Mouse (Mus musculus): ENCODE data around the gene Arl5b. TPM values are rescaled to one million over a fixed set of nuclear protein-coding genes. Genes with fewer than 3 reads are reported as not detected.

Arl5b gene
- total and polyA plus RNA-seq, 2 experiments from 2014 or later, result 17.7 to 35.8 TPM

DNA sequence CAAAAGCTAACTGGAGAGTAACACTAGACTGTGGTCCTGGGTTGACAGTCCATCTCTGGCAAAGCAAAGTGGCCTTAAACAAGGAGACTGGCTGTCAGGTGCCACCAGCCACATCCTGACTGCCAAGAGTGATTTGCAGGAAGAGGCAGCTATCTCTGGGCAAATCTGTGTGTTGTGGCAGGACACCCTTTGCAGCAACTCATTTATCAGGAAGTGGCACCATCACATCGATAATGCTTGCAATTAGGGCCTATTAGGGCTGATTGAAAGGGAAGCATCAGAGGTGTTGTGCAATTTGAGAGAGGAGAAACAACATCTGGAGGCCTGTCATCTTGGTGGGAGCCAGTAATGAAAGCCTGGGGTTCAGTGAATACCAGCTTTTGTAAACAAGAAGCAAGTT, 55.2 kb downstream of the Arl5b start:
- Histone ChIP-seq H3K9me3 (ENCODE audit: low read length) (no peaks in the 10 kb centered on the region), H3K36me3 (ENCODE audit: insufficient read depth, low read length) (no peaks in the 10 kb centered on the region), H3K27me3 (ENCODE audit: insufficient read depth, low read length) (no peaks in the 10 kb centered on the region), H3K4me3 (ENCODE audit: low read length) (no peak overlapping the region), H3K27ac (no peak overlapping the region), H3K9ac (replicated peaks; ENCODE audit: low read length) (no peak overlapping the region), H3K4me2 (ENCODE audit: low read depth, low read length) (no peak overlapping the region), H3K4me1 (ENCODE audit: insufficient read depth, low read length) (no peaks in the 10 kb centered on the region)
- TF ChIP-seq CTCF (IDR thresholded peaks at IDR 0.05; ENCODE audit: low read depth), result no peak
- no peak for DNase-seq (ENCODE audit: low spot score)
- 79% methylated on average over 1 of the region's 1 CpGs for WGBS
- no peak for ATAC-seq

DNA sequence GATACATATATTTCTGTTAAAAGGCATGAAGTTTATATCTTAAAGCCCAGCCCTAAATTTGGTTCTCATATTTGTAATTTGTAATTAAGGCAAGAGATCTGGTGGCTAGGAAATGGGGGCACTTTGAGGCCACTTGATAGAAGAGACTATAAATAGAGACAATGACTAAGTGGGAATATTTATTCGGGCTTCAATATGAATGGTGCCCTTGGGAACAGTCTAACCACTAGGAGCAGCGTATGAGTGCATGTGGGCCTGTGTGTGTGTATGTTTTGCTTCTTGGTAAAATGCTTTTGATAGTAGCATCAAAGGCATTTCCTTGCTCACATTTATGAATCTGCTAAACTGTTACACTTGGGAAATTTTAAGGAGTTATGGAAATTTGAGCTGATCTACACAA, 62.1 kb downstream of the Arl5b start:
- no peak overlapping the region for H3K4me2 ChIP-seq (ENCODE audit: low read depth, low read length)
- no peak for TF ChIP-seq CTCF (IDR thresholded peaks at IDR 0.05; ENCODE audit: low read depth)
- no peak overlapping the region for H3K9ac ChIP-seq (replicated peaks; ENCODE audit: low read length)
- H3K27ac ChIP-seq, result no peak overlapping the region
- H3K36me3 ChIP-seq (ENCODE audit: insufficient read depth, low read length), result no peaks in the 10 kb centered on the region
- no peak overlapping the region for H3K4me3 ChIP-seq (ENCODE audit: low read length)
- no peaks in the 10 kb centered on the region for H3K9me3 ChIP-seq (ENCODE audit: low read length)
- no peaks in the 10 kb centered on the region for H3K27me3 ChIP-seq (ENCODE audit: insufficient read depth, low read length)
- ATAC-seq (no peak), DNase-seq (ENCODE audit: low spot score) (no peak)
- no peaks in the 10 kb centered on the region for H3K4me1 ChIP-seq (ENCODE audit: insufficient read depth, low read length)
- 68% methylated on average over 2 of the region's 2 CpGs for WGBS

DNA sequence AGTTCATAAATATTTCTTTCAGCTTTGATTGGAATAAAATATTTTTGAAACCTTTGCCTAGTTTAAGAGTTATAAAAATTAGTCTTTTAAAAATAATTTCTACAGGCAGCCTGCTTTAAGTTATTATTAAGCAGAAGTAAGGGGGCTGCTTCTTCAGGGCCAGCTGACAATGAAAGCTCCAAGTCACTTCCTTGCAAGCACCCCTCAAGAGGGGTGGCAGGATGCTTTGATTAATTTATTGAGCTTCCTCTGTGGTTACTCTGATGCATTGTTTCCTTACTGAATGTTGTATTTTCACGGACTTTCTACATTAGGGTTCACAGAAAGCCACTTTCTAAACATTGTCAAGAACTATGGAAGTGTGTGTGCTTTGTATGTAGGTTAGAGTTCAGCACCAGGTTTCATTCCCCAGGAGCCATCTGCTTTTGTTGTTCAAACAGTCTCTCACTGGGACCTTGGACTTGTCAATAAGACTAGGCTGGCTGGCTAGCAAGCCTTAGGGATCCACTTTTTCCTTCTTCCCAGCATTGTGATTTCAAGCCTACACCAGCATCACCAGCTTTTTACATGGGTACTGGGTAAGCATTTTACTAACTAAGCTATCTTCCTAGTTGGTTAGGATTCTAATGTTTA, 62.7 kb downstream of the Arl5b start:
- no peak overlapping the region for H3K4me2 ChIP-seq (ENCODE audit: low read depth, low read length)
- no peak overlapping the region for H3K27ac ChIP-seq
- H3K4me3 ChIP-seq (ENCODE audit: low read length), result no peak overlapping the region
- no peaks in the 10 kb centered on the region for H3K36me3 ChIP-seq (ENCODE audit: insufficient read depth, low read length)
- no peak overlapping the region for H3K9ac ChIP-seq (replicated peaks; ENCODE audit: low read length)
- H3K9me3 ChIP-seq (ENCODE audit: low read length), result no peaks in the 10 kb centered on the region
- no peak for ATAC-seq
- WGBS, result 59% methylated on average over 1 of the region's 1 CpGs
- DNase-seq (ENCODE audit: low spot score), result no peak
- no peak for TF ChIP-seq CTCF (IDR thresholded peaks at IDR 0.05; ENCODE audit: low read depth)
- H3K4me1 ChIP-seq (ENCODE audit: insufficient read depth, low read length), result no peaks in the 10 kb centered on the region
- no peaks in the 10 kb centered on the region for H3K27me3 ChIP-seq (ENCODE audit: insufficient read depth, low read length)

DNA sequence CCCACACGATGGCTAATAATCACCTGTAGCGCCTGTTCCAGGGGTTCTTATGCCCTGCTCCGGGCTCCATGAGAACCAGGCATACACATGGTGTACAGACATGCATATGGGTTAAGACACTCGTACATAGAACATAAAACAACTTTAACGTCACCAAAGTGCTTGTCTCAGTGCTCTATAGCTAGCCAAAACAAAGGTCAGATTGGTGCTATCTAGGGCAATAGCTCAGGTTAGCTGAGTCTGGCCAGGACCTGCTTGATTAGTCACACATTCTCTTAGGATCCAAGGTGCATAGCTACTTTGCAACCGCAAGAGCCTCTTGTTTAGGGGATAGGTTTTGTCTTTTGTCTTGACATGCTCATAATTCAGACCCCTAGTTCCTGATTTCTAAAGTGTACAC, 63.5 kb downstream of the Arl5b start:
- no peak for ATAC-seq
- H3K27ac ChIP-seq, result no peak overlapping the region

DNA sequence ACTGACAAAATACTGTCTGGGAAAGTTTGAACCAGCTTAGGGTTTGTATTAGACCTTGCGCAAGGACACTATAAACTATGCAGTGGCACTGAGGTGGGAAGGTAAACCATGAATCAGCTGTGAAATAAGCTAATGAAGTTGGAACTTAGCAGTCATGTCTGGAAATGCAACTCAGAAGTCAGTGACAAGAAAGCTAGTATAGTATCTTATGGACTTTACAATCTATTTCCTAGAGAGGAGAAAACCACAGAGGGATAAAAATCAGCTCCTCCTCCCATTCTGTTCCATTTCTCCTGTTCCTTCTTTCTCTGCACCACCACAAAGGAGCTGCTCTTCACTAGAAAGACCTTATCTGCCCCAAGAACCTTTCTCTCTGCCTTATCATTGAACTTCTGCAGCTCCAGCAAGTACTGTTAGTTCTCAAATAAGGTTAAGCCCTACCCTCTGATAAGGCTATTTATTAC, 72.1 kb downstream of the Arl5b start:
- H3K27ac ChIP-seq, result no peak overlapping the region
- WGBS, result 98% methylated on average over 1 of the region's 1 CpGs

More for the DNA sequence above, 63.5 kb downstream of the Arl5b start:
- H3K27me3 ChIP-seq (ENCODE audit: insufficient read depth, low read length), result no peaks in the 10 kb centered on the region
- TF ChIP-seq CTCF (IDR thresholded peaks at IDR 0.05; ENCODE audit: low read depth), result no peak
- H3K4me1 ChIP-seq (ENCODE audit: insufficient read depth, low read length), result no peaks in the 10 kb centered on the region
- H3K4me3 ChIP-seq (ENCODE audit: low read length), result no peak overlapping the region
- WGBS, result 90% methylated on average over 6 of the region's 6 CpGs
- no peaks in the 10 kb centered on the region for H3K36me3 ChIP-seq (ENCODE audit: insufficient read depth, low read length)
- H3K4me2 ChIP-seq (ENCODE audit: low read depth, low read length), result no peak overlapping the region
- no peak for DNase-seq (ENCODE audit: low spot score)
- no peak overlapping the region for H3K9ac ChIP-seq (replicated peaks; ENCODE audit: low read length)
- H3K9me3 ChIP-seq (ENCODE audit: low read length), result no peaks in the 10 kb centered on the region

More for the DNA sequence above, 72.1 kb downstream of the Arl5b start:
- Histone ChIP-seq H3K4me3 (ENCODE audit: low read length) (no peak overlapping the region), H3K4me1 (ENCODE audit: insufficient read depth, low read length) (no peaks in the 10 kb centered on the region), H3K9ac (replicated peaks; ENCODE audit: low read length) (no peak overlapping the region), H3K4me2 (ENCODE audit: low read depth, low read length) (no peak overlapping the region), H3K36me3 (ENCODE audit: insufficient read depth, low read length) (no peaks in the 10 kb centered on the region), H3K27me3 (ENCODE audit: insufficient read depth, low read length) (no peaks in the 10 kb centered on the region), H3K9me3 (ENCODE audit: low read length) (no peaks in the 10 kb centered on the region)
- DNase-seq (ENCODE audit: low spot score), result no peak
- TF ChIP-seq CTCF (IDR thresholded peaks at IDR 0.05; ENCODE audit: low read depth), result no peak
- no peak for ATAC-seq

Other genes starting within 250 kb of the Arl5b start
- gene Nsun6, start 5.7 kb downstream of the Arl5b start, total RNA-seq (2014; rRNA removed), result 5.8 and 10.3 TPM in 2 replicates
- gene Nsun6, start 5.7 kb downstream of the Arl5b start, polyA plus RNA-seq (2015; fragmentation: Nextera tagmentation; extraction: Ambion mirVana), result 14.3 and 16.6 TPM in 2 replicates